Mouse (Mus musculus): ENCODE results near the gene Ifnar2. TPM values are rescaled to one million over a fixed set of nuclear protein-coding genes. Genes with fewer than 3 reads are reported as not detected.
"Not testable (repeated sequence)": the region's sequence is repeated elsewhere in the genome, so short reads cannot be mapped to it uniquely, and the experiment has no call there.

Gene Ifnar2
- polyA plus RNA-seq, 1 experiment from 2014 or later = 52.5 TPM

DNA sequence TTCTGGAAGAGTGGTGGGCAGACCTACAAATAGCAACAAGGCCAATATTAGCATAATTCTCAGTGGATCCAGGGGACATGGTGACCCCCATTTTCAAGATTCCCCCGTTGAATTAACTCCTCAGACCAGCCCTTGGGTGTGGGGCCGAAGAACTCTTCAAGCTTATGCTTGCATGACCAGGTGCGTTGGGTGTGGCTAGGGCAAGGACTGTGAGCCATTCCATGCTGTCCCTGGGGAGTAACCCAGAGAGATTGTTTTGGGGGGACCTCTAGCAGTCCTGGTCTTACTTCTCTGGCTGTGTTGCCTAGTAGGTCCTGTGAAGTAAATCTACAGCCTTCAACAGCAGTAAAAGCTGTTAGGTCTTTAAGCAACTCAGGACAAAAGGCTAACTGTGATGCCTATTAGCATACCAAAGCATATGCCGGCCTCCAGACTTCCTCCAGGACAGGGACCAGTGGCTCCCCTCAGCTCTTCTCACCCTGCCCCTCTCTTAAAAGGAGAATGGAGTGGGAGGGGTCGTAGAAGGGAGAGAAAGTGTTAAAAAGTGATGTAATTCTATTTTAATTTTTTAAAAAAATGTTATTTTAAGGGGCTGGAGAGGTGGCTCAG, 60.2 kb downstream of the Ifnar2 start:
- ATAC-seq (replicated peaks; ENCODE audit: insufficient number of reproducible peaks, insufficient read depth, low FRiP score, low read depth) = no peak
- Histone ChIP-seq H3K9ac (no peak overlapping the region), H3K27me3 (no peaks in the 10 kb centered on the region), H3K4me1 (replicated peaks) (peaks cover 10% of the 10 kb centered on the region), H3K27ac (no peak overlapping the region), H3K4me2 (no peak overlapping the region), H3K9me3 (replicated peaks) (no peaks in the 10 kb centered on the region), H3K36me3 (no peaks in the 10 kb centered on the region), H3K4me3 (no peak overlapping the region)
- 55% methylated on average over 5 of the region's 5 CpGs for WGBS

- Histone ChIP-seq H3K27me3 (no peaks in the 10 kb centered on the region), H3K4me3 (no peak overlapping the region), H3K9ac (no peak overlapping the region), H3K4me1 (replicated peaks) (peaks cover 10% of the 10 kb centered on the region), H3K4me2 (no peak overlapping the region), H3K27ac (no peak overlapping the region), H3K9me3 (replicated peaks) (no peaks in the 10 kb centered on the region), H3K36me3 (no peaks in the 10 kb centered on the region)
- peak; percentile 35; the same call in 1 of the 2 replicates for ATAC-seq (replicated peaks; ENCODE audit: insufficient number of reproducible peaks, insufficient read depth, low FRiP score, low read depth)
- WGBS = 35% methylated on average over 8 of the region's 8 CpGs
These were observed 60.8 kb downstream of the Ifnar2 start for GRCm38 (mm10) chr16:91433329-91433933.

GRCm38 (mm10) chr16:91434119-91434518, 61.5 kb downstream of the Ifnar2 start:
- Histone ChIP-seq H3K4me2 (no peak overlapping the region), H3K4me3 (no peak overlapping the region), H3K36me3 (no peaks in the 10 kb centered on the region), H3K27me3 (no peaks in the 10 kb centered on the region), H3K9me3 (replicated peaks) (no peaks in the 10 kb centered on the region), H3K4me1 (replicated peaks) (peaks cover 10% of the 10 kb centered on the region), H3K9ac (no peak overlapping the region), H3K27ac (no peak overlapping the region)
- 44% methylated on average over 3 of the region's 3 CpGs for WGBS
- no peak for ATAC-seq (replicated peaks; ENCODE audit: insufficient number of reproducible peaks, insufficient read depth, low FRiP score, low read depth)

DNA sequence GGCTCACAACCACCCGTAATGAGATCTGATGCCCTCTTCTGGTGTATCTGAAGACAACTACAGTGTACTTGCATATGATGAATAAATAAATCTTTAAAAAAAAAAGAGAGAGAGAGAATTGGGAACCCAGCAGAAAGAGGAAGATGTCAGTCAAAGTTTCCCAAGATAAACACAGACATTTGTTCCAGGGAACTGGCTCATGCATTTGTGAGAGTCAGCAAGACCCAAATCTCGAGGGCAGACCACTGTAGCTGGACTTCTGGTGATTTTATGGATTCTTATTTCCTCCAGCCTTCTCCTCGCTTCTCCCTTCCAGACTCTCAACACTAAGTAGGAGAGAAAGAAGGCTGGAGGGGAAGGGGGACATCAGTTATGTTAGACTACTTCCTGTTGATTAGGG, 65.5 kb downstream of the Ifnar2 start:
- no peaks in the 10 kb centered on the region for H3K36me3 ChIP-seq
- 78% methylated on average over 3 of the region's 3 CpGs for WGBS

DNA sequence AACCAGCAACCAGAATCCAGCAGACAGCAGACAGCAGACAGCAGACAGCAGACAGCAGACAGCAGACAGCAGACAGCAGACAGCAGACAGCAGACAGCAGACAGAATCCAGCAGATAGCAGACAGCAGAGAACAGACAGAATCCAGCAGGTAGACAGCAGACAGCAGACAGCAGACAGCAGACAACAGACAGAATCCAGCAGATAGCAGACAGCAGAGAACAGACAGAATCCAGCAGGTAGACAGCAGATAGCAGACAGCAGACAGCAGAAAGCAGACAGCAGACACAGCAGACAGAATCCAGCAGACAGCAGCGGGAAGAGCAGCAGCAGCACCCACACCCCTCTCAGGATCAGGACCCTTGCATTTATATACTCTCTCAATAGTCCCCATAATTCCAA, 66.0 kb downstream of the Ifnar2 start:
- peaks cover 16% of the 10 kb centered on the region for H3K4me1 ChIP-seq (replicated peaks)
- not testable (repeated sequence) for H3K4me3 ChIP-seq; H3K9ac ChIP-seq; ATAC-seq (replicated peaks; ENCODE audit: insufficient number of reproducible peaks, insufficient read depth, low FRiP score, low read depth); H3K36me3 ChIP-seq; H3K27ac ChIP-seq; H3K4me2 ChIP-seq; H3K27me3 ChIP-seq; H3K9me3 ChIP-seq (replicated peaks)
- WGBS = 71% methylated on average over 1 of the region's 1 CpGs

More for the DNA sequence above, 65.5 kb downstream of the Ifnar2 start:
- H3K4me2 ChIP-seq = no peak overlapping the region
- H3K4me1 ChIP-seq (replicated peaks) = peaks cover 19% of the 10 kb centered on the region
- ATAC-seq (replicated peaks; ENCODE audit: insufficient number of reproducible peaks, insufficient read depth, low FRiP score, low read depth) = no peak
- H3K27me3 ChIP-seq = no peaks in the 10 kb centered on the region
- H3K9me3 ChIP-seq (replicated peaks) = no peaks in the 10 kb centered on the region
- H3K27ac ChIP-seq = no peak overlapping the region
- H3K9ac ChIP-seq = no peak overlapping the region
- H3K4me3 ChIP-seq = no peak overlapping the region

DNA sequence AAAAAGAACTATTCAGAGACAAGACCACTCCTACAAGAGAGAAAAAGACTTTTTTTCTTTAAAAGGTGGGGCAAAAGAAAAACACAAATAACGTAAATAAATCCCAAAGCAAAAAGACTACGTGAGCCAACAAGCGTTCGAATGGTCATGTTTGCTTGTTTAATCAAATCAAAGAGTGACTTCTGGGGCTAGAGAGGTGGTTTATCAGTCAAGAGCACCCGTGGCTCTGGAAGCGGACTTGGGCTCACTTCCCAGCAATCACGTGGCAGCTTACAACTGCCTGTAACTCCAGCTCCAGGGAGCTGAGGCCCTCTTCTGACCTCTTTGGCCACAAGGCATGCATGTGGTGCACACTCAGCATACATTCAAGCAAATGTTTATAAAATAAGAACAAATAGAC, 68.8 kb downstream of the Ifnar2 start:
- Histone ChIP-seq H3K27ac (peak overlapping the region; percentile 38), H3K9ac (no peak overlapping the region), H3K4me1 (replicated peaks) (peaks cover 13% of the 10 kb centered on the region), H3K4me2 (no peak overlapping the region), H3K27me3 (no peaks in the 10 kb centered on the region), H3K9me3 (replicated peaks) (no peaks in the 10 kb centered on the region), H3K36me3 (no peaks in the 10 kb centered on the region), H3K4me3 (no peak overlapping the region)
- WGBS = 24% methylated on average over 7 of the region's 7 CpGs
- ATAC-seq (replicated peaks; ENCODE audit: insufficient number of reproducible peaks, insufficient read depth, low FRiP score, low read depth) = peak; percentile 88

GRCm38 (mm10) chr16:91441811-91442240, 69.2 kb downstream of the Ifnar2 start:
- H3K4me3 ChIP-seq = no peak overlapping the region
- no peak overlapping the region for H3K9ac ChIP-seq
- H3K4me1 ChIP-seq (replicated peaks) = peaks cover 14% of the 10 kb centered on the region
- ATAC-seq (replicated peaks; ENCODE audit: insufficient number of reproducible peaks, insufficient read depth, low FRiP score, low read depth) = no peak; the same call in 1 of the 2 replicates
- H3K27ac ChIP-seq = peak overlapping the region; percentile 38; the same call in 1 of the 2 replicates
- WGBS = 61% methylated on average over 7 of the region's 7 CpGs
- H3K4me2 ChIP-seq = no peak overlapping the region
- no peaks in the 10 kb centered on the region for H3K9me3 ChIP-seq (replicated peaks)
- no peaks in the 10 kb centered on the region for H3K27me3 ChIP-seq
- H3K36me3 ChIP-seq = no peaks in the 10 kb centered on the region

- H3K36me3 ChIP-seq = no peaks in the 10 kb centered on the region
- peaks cover 20% of the 10 kb centered on the region for H3K4me1 ChIP-seq (replicated peaks)
- H3K4me2 ChIP-seq = no peak overlapping the region
- no peak overlapping the region for H3K27ac ChIP-seq
- no peak for ATAC-seq (replicated peaks; ENCODE audit: insufficient number of reproducible peaks, insufficient read depth, low FRiP score, low read depth)
- H3K9me3 ChIP-seq (replicated peaks) = no peaks in the 10 kb centered on the region
- H3K27me3 ChIP-seq = no peaks in the 10 kb centered on the region
- no peak overlapping the region for H3K4me3 ChIP-seq
- WGBS = 61% methylated on average over 4 of the region's 4 CpGs
- H3K9ac ChIP-seq = no peak overlapping the region
These were observed 69.9 kb downstream of the Ifnar2 start for GRCm38 (mm10) chr16:91442446-91442845.

- WGBS = 69% methylated on average over 8 of the region's 8 CpGs
- peaks cover 24% of the 10 kb centered on the region for H3K4me1 ChIP-seq (replicated peaks)
- H3K9me3 ChIP-seq (replicated peaks) = no peaks in the 10 kb centered on the region
- no peak overlapping the region for H3K4me3 ChIP-seq
- no peak overlapping the region for H3K27ac ChIP-seq
- no peaks in the 10 kb centered on the region for H3K27me3 ChIP-seq
- ATAC-seq (replicated peaks; ENCODE audit: insufficient number of reproducible peaks, insufficient read depth, low FRiP score, low read depth) = no peak
- H3K9ac ChIP-seq = no peak overlapping the region
- H3K36me3 ChIP-seq = no peaks in the 10 kb centered on the region
- no peak overlapping the region for H3K4me2 ChIP-seq
These were observed 70.6 kb downstream of the Ifnar2 start for GRCm38 (mm10) chr16:91443211-91443611.

DNA sequence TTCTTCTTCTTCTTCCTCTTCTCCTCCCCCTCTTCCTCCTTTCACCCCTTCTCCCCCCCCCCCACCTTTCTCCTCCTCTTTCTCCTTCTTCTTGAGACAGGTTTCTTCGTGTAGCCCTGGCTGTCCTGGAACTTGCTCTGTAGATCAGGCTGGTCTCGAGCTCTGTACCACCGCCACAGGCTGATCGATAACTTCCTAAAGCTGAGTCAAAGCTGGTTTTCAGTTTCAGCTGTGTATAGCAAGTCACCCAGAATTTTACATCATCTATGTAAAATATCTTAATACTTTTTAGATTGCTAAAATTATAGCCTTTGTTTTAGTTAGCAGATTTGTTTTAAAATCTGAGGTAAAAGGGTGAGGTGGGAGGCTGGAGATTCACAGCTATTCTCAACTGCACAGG, 72.3 kb downstream of the Ifnar2 start:
- no peak overlapping the region for H3K4me2 ChIP-seq
- no peak overlapping the region for H3K27ac ChIP-seq
- H3K9ac ChIP-seq = no peak overlapping the region
- H3K36me3 ChIP-seq = no peaks in the 10 kb centered on the region
- WGBS = 82% methylated on average over 4 of the region's 4 CpGs
- ATAC-seq (replicated peaks; ENCODE audit: insufficient number of reproducible peaks, insufficient read depth, low FRiP score, low read depth) = no peak
- H3K4me1 ChIP-seq (replicated peaks) = peaks cover 24% of the 10 kb centered on the region
- no peaks in the 10 kb centered on the region for H3K9me3 ChIP-seq (replicated peaks)
- H3K27me3 ChIP-seq = no peaks in the 10 kb centered on the region
- H3K4me3 ChIP-seq = no peak overlapping the region

- WGBS = 60% methylated on average over 5 of the region's 5 CpGs
These were observed 73.0 kb downstream of the Ifnar2 start for GRCm38 (mm10) chr16:91445566-91445965.

More at GRCm38 (mm10) chr16:91445566-91445965, 73.0 kb downstream of the Ifnar2 start:
- H3K9ac ChIP-seq = no peak overlapping the region
- peaks cover 24% of the 10 kb centered on the region for H3K4me1 ChIP-seq (replicated peaks)
- no peak overlapping the region for H3K27ac ChIP-seq
- ATAC-seq (replicated peaks; ENCODE audit: insufficient number of reproducible peaks, insufficient read depth, low FRiP score, low read depth) = no peak
- H3K36me3 ChIP-seq = no peaks in the 10 kb centered on the region
- no peak overlapping the region for H3K4me3 ChIP-seq
- H3K9me3 ChIP-seq (replicated peaks) = no peaks in the 10 kb centered on the region
- no peak overlapping the region for H3K4me2 ChIP-seq
- no peaks in the 10 kb centered on the region for H3K27me3 ChIP-seq
